ENCODE assay signal across 24 mouse cellular contexts in the genomic region with DNA sequence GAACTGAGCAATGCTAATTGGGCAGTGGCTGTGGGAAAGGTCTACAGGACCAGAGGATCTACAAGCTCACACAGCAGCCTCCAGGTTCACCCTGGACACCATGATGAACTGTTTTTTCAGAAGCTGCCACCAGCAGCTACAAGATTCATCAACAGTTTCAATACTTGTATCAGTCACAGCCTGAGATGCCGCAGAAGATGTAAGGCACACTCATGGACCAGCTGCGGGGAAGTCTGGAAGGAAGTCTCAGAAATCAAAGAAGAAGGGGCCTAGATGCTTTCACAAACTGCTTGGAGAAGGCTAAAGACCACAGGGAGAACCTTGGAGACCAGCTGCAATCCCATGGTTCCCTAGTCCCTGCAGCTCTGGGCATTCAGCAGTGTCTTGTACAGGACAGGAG. TPM values are rescaled to one million over a fixed set of nuclear protein-coding genes. Genes with fewer than 3 reads are reported as not detected.
DNase-seq lines count a peak whose midpoint lies in the region; ATAC-seq lines count a peak whose summit lies in the region.
"Had no signal": no experiment of that assay in that cellular context is flagged by ENCODE, and none has a peak within 500 bp of the region (broad histone marks: within the 10 kb centered on the region; RNA-seq: fewer than 3 reads in every experiment).

No protein-coding gene starts in this region.

- WGBS in hindbrain, embryonic 13.5 days, result 98% methylated on average over 2 of the region's 2 CpGs
- 100% methylated on average over 2 of the region's 2 CpGs for WGBS in hindbrain, embryonic 11.5 days
- 92% methylated on average over 2 of the region's 2 CpGs for WGBS in liver, embryonic 12.5 days (ENCODE audit: insufficient replicate concordance)

- peaks cover 20% of the 10 kb centered on the region for H3K4me1 ChIP-seq in hindbrain, embryonic 13.5 days (replicated peaks)
- H3K4me1 ChIP-seq in hindbrain, embryonic 11.5 days (replicated peaks; ENCODE audit: control insufficient read depth, insufficient read depth, low read length), result no peaks in the 10 kb centered on the region
- peaks cover 18% of the 10 kb centered on the region for H3K4me1 ChIP-seq in liver, embryonic 12.5 days

- no peak for ATAC-seq in CD4-positive, CD25-positive, alpha-beta regulatory T cell, adult 4 months
- ATAC-seq in hindbrain, embryonic 13.5 days (ENCODE audit: low FRiP score), result no peak
- ATAC-seq in hindbrain, embryonic 11.5 days (ENCODE audit: low FRiP score), result no peak
- no peak for ATAC-seq in liver, embryonic 12.5 days
- ATAC-seq: midbrain, embryonic 15.5 days had no signal

- DNase-seq in CD4-positive, CD25-positive, alpha-beta regulatory T cell, adult 2 months (ENCODE audit: low read depth, low spot score), result peak; percentile 7
- no peak for DNase-seq in hindbrain, embryonic 11.5 days (ENCODE audit: low spot score)
- peak; percentile 13 for DNase-seq in CD4-positive helper T cell, adult 2 months (ENCODE audit: low read depth, low spot score)
- no peak for DNase-seq in neural tube, embryonic 10.5 days (ENCODE audit: extremely low spot score, low spot score)
- no peak for DNase-seq in ovary, adult 18-20 months (ENCODE audit: low spot score)
- DNase-seq: adrenal gland, postnatal 36 days; cerebellum, adult 11-12 months; cerebellum, postnatal 14 days; gastrocnemius, postnatal 10 days; kidney, adult 18-20 months; kidney, postnatal 10 days; left cerebral cortex, postnatal 4 days; lung, postnatal 36 days; retina, postnatal 1 day; thymus, adult 18-20 months; thymus, postnatal 4 days had no signal

- peak overlapping the region; percentile 29; the same call in 1 of the 2 replicates for H3K4me2 ChIP-seq in hindbrain, embryonic 13.5 days
- H3K4me2 ChIP-seq in hindbrain, embryonic 11.5 days (replicated peaks; ENCODE audit: low read depth, low read length), result no peak overlapping the region
- H3K4me2 ChIP-seq in liver, embryonic 12.5 days, result peak overlapping the region; percentile 80
- H3K4me2 ChIP-seq: heart, embryonic 15.5 days; midbrain, embryonic 15.5 days; stomach, embryonic 15.5 days had no signal

- no peak overlapping the region for H3K4me3 ChIP-seq in hindbrain, embryonic 13.5 days
- no peak overlapping the region for H3K4me3 ChIP-seq in hindbrain, embryonic 11.5 days (ENCODE audit: low read depth, low read length)
- peak overlapping the region; percentile 96 for H3K4me3 ChIP-seq in liver, embryonic 12.5 days
- H3K4me3 ChIP-seq: heart, embryonic 15.5 days; layer of hippocampus, adult 2 months; midbrain, embryonic 15.5 days; myocyte; stomach, embryonic 15.5 days had no signal

- H3K36me3 ChIP-seq in hindbrain, embryonic 13.5 days, result peaks cover 26% of the 10 kb centered on the region
- H3K36me3 ChIP-seq in hindbrain, embryonic 11.5 days (ENCODE audit: control insufficient read depth, insufficient read depth, low read length), result 0 out of 2 replicates have a peak, but pooled peaks cover 2% of the 10 kb centered on the region
- H3K36me3 ChIP-seq in liver, embryonic 12.5 days, result peaks cover 32% of the 10 kb centered on the region

- H3K9ac ChIP-seq in hindbrain, embryonic 13.5 days, result no peak overlapping the region; the same call in 1 of the 2 replicates
- no peak overlapping the region for H3K9ac ChIP-seq in hindbrain, embryonic 11.5 days (ENCODE audit: low read depth, low read length)
- no peak overlapping the region for H3K9ac ChIP-seq in liver, embryonic 12.5 days
- H3K9ac ChIP-seq: heart, embryonic 15.5 days; midbrain, embryonic 15.5 days; stomach, embryonic 15.5 days had no signal

- no peaks in the 10 kb centered on the region for H3K9me3 ChIP-seq in hindbrain, embryonic 13.5 days
- H3K9me3 ChIP-seq in hindbrain, embryonic 11.5 days (ENCODE audit: control insufficient read depth, low read length), result no peaks in the 10 kb centered on the region
- no peaks in the 10 kb centered on the region for H3K9me3 ChIP-seq in liver, embryonic 12.5 days (replicated peaks)
- H3K9me3 ChIP-seq: heart, embryonic 15.5 days; midbrain, embryonic 15.5 days; stomach, embryonic 15.5 days had no signal

- no peaks in the 10 kb centered on the region for H3K27me3 ChIP-seq in hindbrain, embryonic 13.5 days
- H3K27me3 ChIP-seq in hindbrain, embryonic 11.5 days (ENCODE audit: control insufficient read depth, insufficient read depth, low read length), result no peaks in the 10 kb centered on the region
- H3K27me3 ChIP-seq in liver, embryonic 12.5 days (replicated peaks), result no peaks in the 10 kb centered on the region
- H3K27me3 ChIP-seq: heart, embryonic 15.5 days; midbrain, embryonic 15.5 days; stomach, embryonic 15.5 days had no signal

- no peak overlapping the region for H3K27ac ChIP-seq in hindbrain, embryonic 13.5 days
- no peak overlapping the region for H3K27ac ChIP-seq in hindbrain, embryonic 11.5 days (ENCODE audit: low read depth, low read length)
- H3K27ac ChIP-seq in liver, embryonic 12.5 days, result no peak overlapping the region
- H3K27ac ChIP-seq: heart, embryonic 15.5 days; layer of hippocampus, adult 2 months; midbrain, embryonic 15.5 days; stomach, embryonic 15.5 days had no signal

RNA-seq across cellular contexts. Expression of a gene that starts 2.3 kb away (rescaled TPM):
- 10 to 100 TPM; 48.2 to 64.6 TPM for polyA plus RNA-seq in CD4-positive, CD25-positive, alpha-beta regulatory T cell, adult 4 months (2017; shearing (Covaris generic))
- 47.8 and 48.7 TPM in 2 replicates for polyA plus RNA-seq in hindbrain, embryonic 13.5 days (2015; fragmentation: Nextera tagmentation; extraction: Ambion mirVana)
- 48.9 and 49.9 TPM in 2 replicates for polyA plus RNA-seq in hindbrain, embryonic 11.5 days (2014; fragmentation: Nextera tagmentation; extraction: Ambion mirVana)
- polyA plus RNA-seq in liver, embryonic 12.5 days (2016; fragmentation: Nextera tagmentation; extraction: Ambion mirVana), result 33.7 and 34.9 TPM in 2 replicates

Comparison
In these comparisons a context has a peak if more than half of its experiments do, and no peak if none do; other contexts are left out.
1. DNase-seq: peak in CD4-positive, CD25-positive, alpha-beta regulatory T cell, adult 2 months (single experiment) and CD4-positive helper T cell, adult 2 months (single experiment); none in hindbrain, embryonic 11.5 days (single experiment), neural tube, embryonic 10.5 days (single experiment) and ovary, adult 18-20 months (single experiment).